Comparison of ENCODE assay signal across 8 mouse cellular contexts in the genomic region with DNA sequence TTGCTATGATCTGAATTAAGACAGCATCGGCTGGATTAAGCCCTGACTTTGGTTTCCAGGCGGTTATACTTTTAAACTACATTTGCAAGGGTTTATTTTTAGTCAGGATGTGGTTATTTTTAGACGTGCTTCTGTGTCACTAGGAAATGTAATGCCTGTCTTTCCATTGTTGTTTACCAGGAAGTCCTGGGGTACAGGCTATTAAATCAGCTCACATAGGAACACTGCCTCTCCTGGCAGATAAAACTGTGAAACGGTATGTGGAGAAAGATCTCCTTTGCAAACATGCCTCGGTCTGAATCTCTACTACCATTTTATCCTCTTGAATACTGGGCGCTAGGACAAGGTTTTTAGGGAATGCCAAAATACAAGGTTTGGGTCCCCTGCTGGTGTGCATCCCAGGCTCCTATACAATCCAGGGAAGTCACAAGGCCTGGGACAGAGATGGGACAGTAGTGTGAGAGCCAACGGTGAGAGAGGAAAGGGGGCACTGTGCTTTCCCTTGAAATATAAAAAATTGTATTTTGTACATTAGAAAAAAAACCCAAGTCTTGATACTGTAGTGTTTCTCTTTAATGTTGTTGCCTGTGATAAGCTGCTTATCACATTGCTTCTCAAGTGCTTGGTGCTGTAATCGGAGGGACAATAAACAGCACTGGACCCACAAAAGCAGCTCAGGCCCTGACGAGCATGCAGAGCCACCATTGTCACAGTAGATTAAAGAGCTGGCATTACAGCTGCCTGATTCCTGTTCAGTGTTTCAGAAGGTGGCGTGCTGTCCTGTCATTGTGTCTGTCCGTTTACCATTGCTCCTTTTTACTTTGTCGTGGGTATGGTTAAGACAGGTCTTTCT. TPM values are rescaled to one million over a fixed set of nuclear protein-coding genes. Genes with fewer than 3 reads are reported as not detected.
A peak's percentile ranks its signal among the peaks of the same experiment; 100 is the strongest.
DNase-seq lines count a peak whose midpoint lies in the region; ATAC-seq lines count a peak whose summit lies in the region.

No protein-coding gene starts in this region.

- H3K36me3 ChIP-seq in hindbrain, embryonic 13.5 days, result peaks cover 32% of the 10 kb centered on the region
- no peaks in the 10 kb centered on the region; the same call in 1 of the 2 replicates for H3K36me3 ChIP-seq in midbrain, embryonic 11.5 days (ENCODE audit: control insufficient read depth, insufficient read depth, low read length)

- peak overlapping the region; percentile 75 for H3K27ac ChIP-seq in hindbrain, embryonic 13.5 days
- peak overlapping the region; percentile 27 for H3K27ac ChIP-seq in midbrain, embryonic 11.5 days (ENCODE audit: low read depth, low read length)

- H3K27me3 ChIP-seq in hindbrain, embryonic 13.5 days, result no peaks in the 10 kb centered on the region
- no peaks in the 10 kb centered on the region for H3K27me3 ChIP-seq in midbrain, embryonic 11.5 days (ENCODE audit: control insufficient read depth, insufficient read depth, low read length)

- intact Hi-C loops in left cerebral cortex, postnatal 4 days (cut with DNase I), result no loop called here

- no peaks in the 10 kb centered on the region for H3K9me3 ChIP-seq in hindbrain, embryonic 13.5 days
- no peaks in the 10 kb centered on the region for H3K9me3 ChIP-seq in midbrain, embryonic 11.5 days (ENCODE audit: control insufficient read depth, low read length)

- H3K9ac ChIP-seq in hindbrain, embryonic 13.5 days, result no peak overlapping the region
- H3K9ac ChIP-seq in midbrain, embryonic 11.5 days (ENCODE audit: low read length), result no peak overlapping the region

- peaks cover 38% of the 10 kb centered on the region for H3K4me1 ChIP-seq in hindbrain, embryonic 13.5 days (replicated peaks)
- H3K4me1 ChIP-seq in midbrain, embryonic 11.5 days (ENCODE audit: control insufficient read depth, insufficient read depth, low read length), result peaks cover 34% of the 10 kb centered on the region

- WGBS in hindbrain, embryonic 13.5 days, result 33% methylated on average over 12 of the region's 12 CpGs
- WGBS in midbrain, embryonic 11.5 days, result 23% methylated on average over 12 of the region's 12 CpGs

- peak; percentile 72 for ATAC-seq in common myeloid progenitor, adult 5-6 weeks (replicated peaks; ENCODE audit: low read depth, poor library complexity, severe bottlenecking)
- ATAC-seq in hindbrain, embryonic 13.5 days (ENCODE audit: low FRiP score), result no peak
- peak; percentile 71 for ATAC-seq in midbrain, embryonic 11.5 days (ENCODE audit: low FRiP score)

- H3K4me3 ChIP-seq in hindbrain, embryonic 13.5 days, result no peak overlapping the region
- no peak overlapping the region for H3K4me3 ChIP-seq in midbrain, embryonic 11.5 days (ENCODE audit: low read depth, low read length)

- H3K4me2 ChIP-seq in hindbrain, embryonic 13.5 days, result no peak overlapping the region
- H3K4me2 ChIP-seq in midbrain, embryonic 11.5 days, result no peak overlapping the region

- DNase-seq in heart, adult 8-10 months (ENCODE audit: low spot score), result peak; percentile 71
- no peak for DNase-seq in heart, postnatal 4 days
- peak; percentile 85 for DNase-seq in midbrain, embryonic 11.5 days (ENCODE audit: low spot score, missing footprints)
- no peak for DNase-seq in left cerebral cortex, postnatal 4 days
- no peak for DNase-seq in adrenal gland, adult 2 months
- DNase-seq in thymus, adult 18-20 months, result no peak

RNA-seq across cellular contexts. Expression of gene Ric8b, which starts 51.7 kb away (rescaled TPM):
- 10 to 100 TPM; 39.8 to 44.8 (median 43.5) TPM for total RNA-seq in heart, adult 8-10 months (2022)
- 10 to 100 TPM; 19.9 to 21.2 TPM for total RNA-seq in heart, postnatal 4 days (2021)
- 15.8 and 21.5 TPM in 2 replicates for total RNA-seq in common myeloid progenitor, adult 5-6 weeks (2017)
- 49.6 and 49.9 TPM in 2 replicates for polyA plus RNA-seq in hindbrain, embryonic 13.5 days (2015; fragmentation: Nextera tagmentation; extraction: Ambion mirVana)
- polyA plus RNA-seq in midbrain, embryonic 11.5 days (2014; fragmentation: Nextera tagmentation; extraction: Ambion mirVana), result 25.0 and 27.3 TPM in 2 replicates
- 10 to 100 TPM; 47.9 to 49.0 TPM for total RNA-seq in left cerebral cortex, postnatal 4 days (2021)
- total RNA-seq in adrenal gland, adult 2 months (2021), result 10 to 100 TPM; 35.8 to 36.2 TPM
- polyA plus RNA-seq in adrenal gland, adult 2 months (2012; rRNA removed), result 6.7 TPM in 2 replicates

Comparison
In these comparisons a context has a peak if more than half of its experiments do, and no peak if none do; other contexts are left out.
1. DNase-seq: peak in heart, adult 8-10 months (single experiment) and midbrain, embryonic 11.5 days (single experiment); none in heart, postnatal 4 days (single experiment), left cerebral cortex, postnatal 4 days (single experiment), adrenal gland, adult 2 months (single experiment) and thymus, adult 18-20 months (0 of 2).